30 mouse cellular contexts compared by ENCODE assay signal in genomic region chr2:180885270-180885669, GRCm38 (mm10). TPM values are rescaled to one million over a fixed set of nuclear protein-coding genes. Genes with fewer than 3 reads are reported as not detected.
A peak's percentile ranks its signal among the peaks of the same experiment; 100 is the strongest.
DNase-seq lines count a peak whose midpoint lies in the region; ATAC-seq and TF ChIP-seq lines count a peak whose summit lies in the region.
"Had no signal": no experiment of that assay in that cellular context is flagged by ENCODE, and none has a peak within 500 bp of the region (broad histone marks: within the 10 kb centered on the region; RNA-seq: fewer than 3 reads in every experiment).

No protein-coding gene starts in this region.

- peaks cover 64% of the 10 kb centered on the region for H3K4me1 ChIP-seq in forebrain, embryonic 10.5 days
- H3K4me1 ChIP-seq in forebrain, embryonic 14.5 days (ENCODE audit: control insufficient read depth, insufficient read depth, low read length) = peaks cover 17% of the 10 kb centered on the region
- H3K4me1 ChIP-seq in limb, embryonic 14.5 days (ENCODE audit: control insufficient read depth, insufficient read depth, low read length) = no peaks in the 10 kb centered on the region
- peaks cover 7% of the 10 kb centered on the region for H3K4me1 ChIP-seq in limb, embryonic 10.5 days
- H3K4me1 ChIP-seq: embryonic facial prominence, embryonic 13.5 days; heart, embryonic 10.5 days; heart, embryonic 15.5 days had no signal

- peaks cover 72% of the 10 kb centered on the region for H3K36me3 ChIP-seq in forebrain, embryonic 10.5 days (replicated peaks)
- 0 out of 2 replicates have a peak, but pooled peaks cover 2% of the 10 kb centered on the region for H3K36me3 ChIP-seq in forebrain, embryonic 14.5 days (ENCODE audit: control insufficient read depth, insufficient read depth, low read length)
- H3K36me3 ChIP-seq in limb, embryonic 14.5 days (ENCODE audit: control insufficient read depth, insufficient read depth, low read length) = no peaks in the 10 kb centered on the region
- H3K36me3 ChIP-seq in limb, embryonic 10.5 days = no peaks in the 10 kb centered on the region
- H3K36me3 ChIP-seq: embryonic facial prominence, embryonic 13.5 days; heart, embryonic 10.5 days; heart, embryonic 15.5 days; hindbrain, embryonic 13.5 days; kidney, embryonic 15.5 days; neural tube, embryonic 13.5 days had no signal

- H3K4me3 ChIP-seq in forebrain, embryonic 10.5 days = no peak overlapping the region
- H3K4me3 ChIP-seq in forebrain, embryonic 14.5 days (ENCODE audit: low read depth, low read length) = no peak overlapping the region
- H3K4me3 ChIP-seq in limb, embryonic 14.5 days (replicated peaks; ENCODE audit: low read length) = no peak overlapping the region
- H3K4me3 ChIP-seq in limb, embryonic 10.5 days = no peak overlapping the region
- H3K4me3 ChIP-seq: embryonic facial prominence, embryonic 13.5 days; heart, embryonic 10.5 days; heart, embryonic 15.5 days; hindbrain, embryonic 13.5 days; kidney, embryonic 15.5 days; neural tube, embryonic 13.5 days had no signal

- no peak for TF ChIP-seq POLR2A in limb, embryonic 14.5 days (IDR thresholded peaks at IDR 0.05; ENCODE audit: borderline replicate concordance, extremely low read depth, insufficient read depth, insufficient read length)

- H3K4me2 ChIP-seq in forebrain, embryonic 14.5 days (ENCODE audit: low read length) = no peak overlapping the region
- no peak overlapping the region for H3K4me2 ChIP-seq in limb, embryonic 14.5 days (replicated peaks; ENCODE audit: low read depth, low read length, severe bottlenecking)
- H3K4me2 ChIP-seq: embryonic facial prominence, embryonic 13.5 days; heart, embryonic 15.5 days; hindbrain, embryonic 13.5 days; kidney, embryonic 15.5 days; neural tube, embryonic 13.5 days had no signal

- DNase-seq in forebrain, embryonic 10.5 days (ENCODE audit: extremely low spot score, low spot score) = no peak
- DNase-seq in forebrain, embryonic 14.5 days (ENCODE audit: low spot score) = no peak
- DNase-seq in limb, embryonic 14.5 days (ENCODE audit: low spot score) = peak; percentile 17
- DNase-seq in limb, embryonic 10.5 days (ENCODE audit: low spot score) = no peak
- DNase-seq in right cerebral cortex, postnatal 14 days = peak; percentile 3
- no peak for DNase-seq in right cerebral cortex, postnatal 25 days
- DNase-seq in gastrocnemius, postnatal 10 days = no peak
- DNase-seq: adrenal gland, adult 8-10 months; gastrocnemius, postnatal 25 days; heart, adult 11 months; heart, postnatal 36 days; kidney, adult 11 months; layer of hippocampus, postnatal 36 days; left cerebral cortex, postnatal 4 days; liver; lung, adult 2 months; lung, postnatal 14 days had no signal

- H3K9ac ChIP-seq in forebrain, embryonic 14.5 days (ENCODE audit: low read length) = no peak overlapping the region
- H3K9ac ChIP-seq in limb, embryonic 14.5 days (ENCODE audit: low read depth, low read length, severe bottlenecking) = no peak overlapping the region
- H3K9ac ChIP-seq: embryonic facial prominence, embryonic 13.5 days; heart, embryonic 15.5 days; hindbrain, embryonic 13.5 days; kidney, embryonic 15.5 days; liver, embryonic 14.5 days; neural tube, embryonic 13.5 days had no signal

- H3K9me3 ChIP-seq in forebrain, embryonic 10.5 days = no peaks in the 10 kb centered on the region
- no peaks in the 10 kb centered on the region for H3K9me3 ChIP-seq in forebrain, embryonic 14.5 days (replicated peaks; ENCODE audit: control insufficient read depth, low read length)
- no peaks in the 10 kb centered on the region for H3K9me3 ChIP-seq in limb, embryonic 14.5 days (ENCODE audit: control insufficient read depth, low read length)
- H3K9me3 ChIP-seq in limb, embryonic 10.5 days (replicated peaks) = no peaks in the 10 kb centered on the region
- H3K9me3 ChIP-seq: embryonic facial prominence, embryonic 13.5 days; heart, embryonic 10.5 days; heart, embryonic 15.5 days; hindbrain, embryonic 13.5 days; kidney, embryonic 15.5 days; neural tube, embryonic 13.5 days had no signal

- peak overlapping the region; percentile 51; the same call in 1 of the 2 replicates for H3K27ac ChIP-seq in forebrain, embryonic 10.5 days
- no peak overlapping the region for H3K27ac ChIP-seq in forebrain, embryonic 14.5 days (ENCODE audit: low read depth, low read length)
- no peak overlapping the region for H3K27ac ChIP-seq in limb, embryonic 14.5 days (replicated peaks; ENCODE audit: low read depth, low read length)
- H3K27ac ChIP-seq in limb, embryonic 10.5 days = no peak overlapping the region
- H3K27ac ChIP-seq: embryonic facial prominence, embryonic 13.5 days; heart, embryonic 10.5 days; heart, embryonic 15.5 days; hindbrain, embryonic 13.5 days; kidney, embryonic 15.5 days; liver, embryonic 14.5 days; neural tube, embryonic 13.5 days had no signal

- no peak for ATAC-seq in forebrain, embryonic 14.5 days
- no peak for ATAC-seq in limb, embryonic 14.5 days (ENCODE audit: low FRiP score, low read depth)
- ATAC-seq: midbrain, embryonic 16.5 days had no signal

- peaks cover 26% of the 10 kb centered on the region for H3K27me3 ChIP-seq in forebrain, embryonic 10.5 days (ENCODE audit: poor library complexity, severe bottlenecking)
- H3K27me3 ChIP-seq in forebrain, embryonic 14.5 days (replicated peaks; ENCODE audit: control insufficient read depth, insufficient read depth, low read length) = 0 out of 2 replicates have a peak, but pooled peaks cover 3% of the 10 kb centered on the region
- H3K27me3 ChIP-seq in limb, embryonic 14.5 days (ENCODE audit: control insufficient read depth, insufficient read depth, low read length) = peaks cover 28% of the 10 kb centered on the region
- peaks cover 51% of the 10 kb centered on the region for H3K27me3 ChIP-seq in limb, embryonic 10.5 days (ENCODE audit: low read depth, poor library complexity, severe bottlenecking)

- 78% methylated on average over 5 of the region's 5 CpGs for WGBS in forebrain, embryonic 10.5 days
- 86% methylated on average over 5 of the region's 5 CpGs for WGBS in forebrain, embryonic 14.5 days
- WGBS in limb, embryonic 14.5 days = 65% methylated on average over 5 of the region's 5 CpGs
- 62% methylated on average over 5 of the region's 5 CpGs for WGBS in limb, embryonic 10.5 days

RNA-seq across cellular contexts. Expression of gene Ythdf1, which starts 35.5 kb away (rescaled TPM):
- 47.4 and 56.6 TPM in 2 replicates for polyA plus RNA-seq in forebrain, embryonic 10.5 days (2016; fragmentation: Nextera tagmentation; extraction: Ambion mirVana)
- polyA plus RNA-seq in forebrain, embryonic 14.5 days (2014; fragmentation: Nextera tagmentation; extraction: Ambion mirVana) = 24.5 and 36.8 TPM in 2 replicates
- polyA plus RNA-seq in limb, embryonic 14.5 days (2012; rRNA removed) = 66.3 and 85.7 TPM in 2 replicates
- polyA plus RNA-seq in limb, embryonic 14.5 days (2014; fragmentation: Nextera tagmentation; extraction: Ambion mirVana) = 65.7 and 67.6 TPM in 2 replicates
- 76.4 and 77.8 TPM in 2 replicates for polyA plus RNA-seq in limb, embryonic 10.5 days (2016; fragmentation: Nextera tagmentation; extraction: Ambion mirVana)
- 10 to 100 TPM; 34.3 to 38.9 TPM for total RNA-seq in gastrocnemius, postnatal 10 days (2021)

RNA-seq across cellular contexts. Expression of gene Birc7, which starts 43.6 kb away (rescaled TPM):
- polyA plus RNA-seq in forebrain, embryonic 10.5 days (2016; fragmentation: Nextera tagmentation; extraction: Ambion mirVana) = 0.54 and 0.56 TPM in 2 replicates
- not detected in 2 replicates for polyA plus RNA-seq in forebrain, embryonic 14.5 days (2014; fragmentation: Nextera tagmentation; extraction: Ambion mirVana)
- not detected in 2 replicates for polyA plus RNA-seq in limb, embryonic 14.5 days (2012; rRNA removed)
- polyA plus RNA-seq in limb, embryonic 14.5 days (2014; fragmentation: Nextera tagmentation; extraction: Ambion mirVana) = not detected in 2 replicates
- polyA plus RNA-seq in limb, embryonic 10.5 days (2016; fragmentation: Nextera tagmentation; extraction: Ambion mirVana) = not detected in 2 replicates
- total RNA-seq in gastrocnemius, postnatal 10 days (2021) = not detected
- total RNA-seq: adrenal gland, adult 8-10 months; adrenal gland, postnatal 4 days; gastrocnemius, postnatal 25 days; heart, postnatal 36 days; left cerebral cortex, postnatal 4 days; megakaryocyte, adult 5-6 weeks had no signal
- polyA plus RNA-seq: embryonic facial prominence, embryonic 13.5 days; heart, embryonic 15.5 days; kidney, embryonic 15.5 days; large intestine, adult 2 months; liver, embryonic 14.5 days; lung, adult 2 months; midbrain, embryonic 16.5 days; small intestine, adult 2 months; stomach, embryonic 14.5 days had no signal

Comparison
In these comparisons a context has a peak if more than half of its experiments do, and no peak if none do; other contexts are left out.
1. DNase-seq: peak in limb, embryonic 14.5 days (single experiment) and right cerebral cortex, postnatal 14 days (single experiment); none in forebrain, embryonic 10.5 days (single experiment), forebrain, embryonic 14.5 days (single experiment), limb, embryonic 10.5 days (single experiment), right cerebral cortex, postnatal 25 days (single experiment) and gastrocnemius, postnatal 10 days (single experiment).